Mouse (Mus musculus) C2C12 (cell line): ENCODE data around the gene Lipc. TPM values are rescaled to one million over a fixed set of nuclear protein-coding genes. Genes with fewer than 3 reads are reported as not detected.

Experiments
- H3K27me3 ChIP-seq: one replicate; pipeline ENCODE4 v1.6.1; 2011; ENCODE audit not compliant: control insufficient read depth, insufficient read depth, insufficient read length
- H3K36me3 ChIP-seq: one replicate; pipeline ENCODE4 v1.6.1; 2011; ENCODE audit not compliant: control insufficient read depth, insufficient read depth
- H3K4me3 ChIP-seq: one replicate; pipeline ENCODE4 v1.5.1; 2011; ENCODE audit warnings: mild to moderate bottlenecking, control low read depth; ENCODE audit not compliant: poor library complexity, insufficient read depth, severe bottlenecking
- H3K79me2 ChIP-seq: one replicate; pipeline ENCODE4 v1.6.1; 2011; ENCODE audit not compliant: control insufficient read depth, insufficient read depth
- H3K79me3 ChIP-seq: one replicate; pipeline ENCODE4 v1.6.1; 2011; ENCODE audit warnings: low read depth, control low read depth
- H3ac ChIP-seq: one replicate; pipeline ENCODE3; 2011; ENCODE audit warnings: low read depth; ENCODE audit not compliant: control insufficient read depth, insufficient read length
- CEBPB ChIP-seq: IDR thresholded peaks from one replicate; pipeline ENCODE4 v1.6.1; 2011; ENCODE audit warnings: low read depth, mild to moderate bottlenecking, control low read depth, moderate library complexity
- CTCF ChIP-seq: IDR thresholded peaks from one replicate; pipeline ENCODE4 v1.5.1; 2011; ENCODE audit not compliant: control insufficient read depth, insufficient read depth, insufficient read length
- FOSL1 ChIP-seq: IDR thresholded peaks from one replicate; pipeline ENCODE4 v1.8.0; 2011; ENCODE audit warnings: mild to moderate bottlenecking, low read length; ENCODE audit not compliant: poor library complexity, insufficient read depth, severe bottlenecking
- MAX ChIP-seq: IDR thresholded peaks from one replicate; pipeline ENCODE4 v1.6.1; 2011; ENCODE audit warnings: mild to moderate bottlenecking, control low read depth
- MYOD1 ChIP-seq: IDR thresholded peaks from one replicate; pipeline ENCODE4 v1.6.1; 2011; ENCODE audit warnings: low read depth; ENCODE audit not compliant: control insufficient read depth, insufficient read length
- MYOG ChIP-seq: IDR thresholded peaks from one replicate; pipeline ENCODE4 v1.6.1; 2011; ENCODE audit not compliant: control insufficient read depth, insufficient read length; ENCODE audit errors: extremely low read depth
- USF1 ChIP-seq: IDR thresholded peaks from one replicate; pipeline ENCODE4 v1.6.1; 2011; ENCODE audit warnings: low read depth, mild to moderate bottlenecking, control low read depth, moderate library complexity
- polyA plus RNA-seq: library from polyadenylated mRNA; unstranded; fragments of >200 nt; fragmentation: generic; extraction: Trizol; gene quantifications from one replicate; pipeline ENCODE4 v1.2.1, GENCODE M21; 2012; ENCODE audit warnings: missing spikeins

Lipc gene
- polyA plus RNA-seq, 1 experiment = not detected

GRCm38 (mm10) chr9:70938850-70939249 lies 13.2 kb downstream of the Lipc start:
- Histone ChIP-seq H3K36me3 (no peaks in the 10 kb centered on the region), H3ac (no peak overlapping the region), H3K4me3 (no peak overlapping the region), H3K79me2 (no peaks in the 10 kb centered on the region), H3K79me3 (no peaks in the 10 kb centered on the region), H3K27me3 (no peaks in the 10 kb centered on the region)
- no peak for TF ChIP-seq USF1

GRCm38 (mm10) chr9:70938134-70938533 lies 13.9 kb downstream of the Lipc start:
- Histone ChIP-seq H3K79me3 (no peaks in the 10 kb centered on the region), H3K79me2 (no peaks in the 10 kb centered on the region), H3ac (no peak overlapping the region), H3K27me3 (no peaks in the 10 kb centered on the region), H3K4me3 (no peak overlapping the region), H3K36me3 (no peaks in the 10 kb centered on the region)
- no peak for TF ChIP-seq MYOD1
- TF ChIP-seq FOSL1 = no peak
- TF ChIP-seq CTCF = no peak
- no peak for TF ChIP-seq MAX
- no peak for TF ChIP-seq USF1
- TF ChIP-seq MYOG = no peak

DNA sequence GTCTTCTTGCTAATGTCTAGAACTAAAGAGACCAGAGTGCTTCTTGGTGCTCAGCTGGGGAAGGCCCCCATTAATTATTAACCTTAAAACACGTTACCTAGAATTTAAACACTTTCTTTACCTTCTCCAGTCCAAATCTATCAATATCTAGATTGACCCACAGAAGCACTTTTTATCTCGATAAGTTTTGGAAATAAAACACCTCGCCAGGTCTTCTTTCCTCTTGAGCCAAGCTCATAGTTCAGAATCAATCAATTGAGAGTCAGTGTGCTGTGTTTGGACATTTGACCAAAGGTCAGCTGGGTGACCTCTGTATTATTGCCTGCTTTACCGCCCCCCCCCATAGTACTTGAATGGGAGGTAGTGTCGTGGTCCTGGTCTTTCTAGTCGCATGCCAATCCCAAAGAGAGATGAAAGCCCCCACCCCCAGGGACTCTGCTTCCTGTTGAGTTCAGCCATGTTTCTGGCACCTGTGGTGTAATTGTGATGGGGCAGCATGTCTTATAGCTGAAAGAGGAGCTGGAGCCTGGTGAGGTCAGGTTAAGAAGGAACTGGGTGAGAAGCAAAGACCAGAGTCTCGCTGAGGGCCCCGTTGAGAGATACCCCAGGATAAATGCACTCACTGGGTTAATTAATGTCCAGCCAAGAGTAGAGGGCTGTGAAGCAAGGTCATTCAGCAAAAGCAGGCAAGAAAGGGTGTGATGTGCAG lies 17.3 kb downstream of the Lipc start:
- H3K79me3 ChIP-seq = no peaks in the 10 kb centered on the region
- no peak overlapping the region for H3K4me3 ChIP-seq
- no peak overlapping the region for H3ac ChIP-seq
- no peaks in the 10 kb centered on the region for H3K27me3 ChIP-seq
- H3K36me3 ChIP-seq = no peaks in the 10 kb centered on the region
- no peak for TF ChIP-seq MAX
- TF ChIP-seq FOSL1 = no peak
- no peak for TF ChIP-seq MYOG
- no peak for TF ChIP-seq USF1
- H3K79me2 ChIP-seq = no peaks in the 10 kb centered on the region

DNA sequence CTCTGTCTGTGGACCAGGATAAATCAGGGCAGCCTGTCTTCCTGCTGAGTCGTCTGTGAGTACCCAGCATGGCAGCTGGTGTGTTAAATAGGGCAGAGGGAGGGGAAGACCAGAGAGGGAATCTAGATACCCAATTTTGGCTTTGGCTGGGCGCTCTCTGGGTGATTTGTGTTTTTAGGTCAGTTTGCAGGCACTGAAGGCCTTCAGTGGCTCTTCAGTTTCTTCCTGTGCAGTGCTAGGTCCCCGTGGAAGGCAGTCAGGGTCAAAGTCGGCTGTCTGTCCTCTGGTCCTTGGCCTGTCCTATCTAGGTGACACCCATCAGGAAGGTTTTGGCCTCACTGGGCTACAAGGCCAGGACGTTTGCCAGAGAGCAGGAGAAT lies 21.4 kb downstream of the Lipc start:
- no peak for TF ChIP-seq FOSL1
- TF ChIP-seq CEBPB = no peak
- TF ChIP-seq USF1 = no peak
- TF ChIP-seq MYOG = no peak
- no peak for TF ChIP-seq CTCF
- TF ChIP-seq MAX = no peak
- TF ChIP-seq MYOD1 = no peak
- H3K79me3 ChIP-seq = no peaks in the 10 kb centered on the region
- H3K27me3 ChIP-seq = no peaks in the 10 kb centered on the region
- no peak overlapping the region for H3ac ChIP-seq
- H3K79me2 ChIP-seq = no peaks in the 10 kb centered on the region
- H3K4me3 ChIP-seq = no peak overlapping the region
- H3K36me3 ChIP-seq = no peaks in the 10 kb centered on the region

GRCm38 (mm10) chr9:70929840-70930640 lies 22.0 kb downstream of the Lipc start:
- Histone ChIP-seq H3K4me3 (no peak overlapping the region), H3K79me3 (no peaks in the 10 kb centered on the region), H3K36me3 (no peaks in the 10 kb centered on the region), H3K79me2 (no peaks in the 10 kb centered on the region), H3ac (no peak overlapping the region), H3K27me3 (no peaks in the 10 kb centered on the region)
- no peak for TF ChIP-seq MYOD1
- TF ChIP-seq CEBPB = no peak
- TF ChIP-seq MAX = no peak
- TF ChIP-seq MYOG = no peak
- TF ChIP-seq CTCF = peak; percentile 21
- no peak for TF ChIP-seq FOSL1

DNA sequence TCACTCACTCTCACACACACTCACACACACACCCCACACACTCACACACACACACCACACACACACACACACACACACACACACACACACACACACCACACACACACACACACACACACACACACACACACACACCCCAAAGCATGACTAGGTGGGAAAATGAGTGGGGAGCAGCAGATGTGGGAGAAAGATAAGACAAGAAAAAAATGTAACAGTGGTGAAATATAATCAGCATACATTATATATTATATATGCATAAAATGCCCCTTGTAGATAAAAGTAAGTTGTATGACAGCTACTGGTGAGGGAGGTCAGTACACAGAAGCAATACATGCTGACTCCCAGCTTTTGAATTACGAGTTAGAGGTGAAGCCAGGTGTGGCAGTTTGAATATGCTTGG lies 23.6 kb downstream of the Lipc start:
- Histone ChIP-seq H3K79me2 (no peaks in the 10 kb centered on the region), H3ac (no peak overlapping the region), H3K36me3 (no peaks in the 10 kb centered on the region), H3K4me3 (no peak overlapping the region), H3K79me3 (no peaks in the 10 kb centered on the region), H3K27me3 (no peaks in the 10 kb centered on the region)
- TF ChIP-seq MYOG (no peak), CEBPB (no peak), MYOD1 (no peak), CTCF (no peak), FOSL1 (no peak), MAX (no peak), USF1 (no peak)
